Mouse (Mus musculus) heart, adult 10 weeks (tissue): Measurements from ENCODE around the gene Arhgef11. TPM values are rescaled to one million over a fixed set of nuclear protein-coding genes. Genes with fewer than 3 reads are reported as not detected.

ENCODE experiments used
- polyA plus RNA-seq: library from polyadenylated mRNA; stranded (reverse); fragments of 350-450 nt; fragmentation: Illumina TruSeq; extraction: RNeasy Lipid Tissue Mini Kit (QIAGEN cat#74804); gene quantifications from one replicate; pipeline ENCODE4 v1.2.3, GENCODE M21; 2014; ENCODE audit warnings: low read depth, low replicate concordance

Arhgef11 gene
- 16.4 TPM for polyA plus RNA-seq

DNA sequence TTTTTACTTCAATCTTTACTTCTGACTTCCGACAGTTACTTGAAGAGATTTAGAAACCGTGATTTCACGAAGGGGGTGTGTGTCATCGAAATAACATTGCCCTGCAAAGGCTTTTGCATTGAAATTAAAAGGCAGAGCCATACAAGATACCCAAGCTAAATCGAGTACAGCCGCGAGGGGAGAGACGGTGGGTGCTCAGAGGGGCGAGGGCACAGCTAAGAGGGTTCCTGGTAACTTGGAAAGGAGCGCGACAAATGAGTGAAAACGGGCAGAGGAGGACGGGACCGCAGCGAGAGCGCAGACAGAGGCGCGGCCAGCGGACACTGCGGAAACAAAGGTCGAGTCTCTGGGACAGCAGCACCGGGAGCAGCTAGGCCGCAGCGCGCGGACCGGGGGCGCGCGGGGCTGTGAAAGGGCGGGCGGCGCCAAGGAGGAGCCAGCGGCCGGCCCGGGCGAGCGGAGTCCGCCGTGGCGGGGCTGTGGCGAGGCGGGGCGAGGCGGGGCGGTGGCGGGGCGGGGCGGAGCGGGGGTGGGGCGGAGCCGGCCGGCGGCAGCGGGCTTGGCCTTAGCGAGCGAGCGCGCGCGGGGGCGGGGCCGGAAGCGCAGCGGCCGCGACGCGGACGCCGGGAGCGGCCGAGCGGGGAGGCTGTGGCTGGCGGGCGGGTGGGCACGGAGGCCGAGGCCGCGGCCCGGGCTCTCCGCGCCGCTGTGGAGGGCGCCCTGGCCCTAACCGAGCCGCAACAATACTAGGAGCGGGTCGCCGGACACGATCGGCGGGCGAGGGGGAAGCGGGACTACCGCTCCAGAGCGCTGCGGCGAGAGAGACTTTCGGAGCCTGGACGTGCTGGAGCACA is at the start of gene Arhgef11:
TSS of gene Arhgef11 (plus strand) at position 603 of the 854 bp plus-strand sequence.

GRCm38 (mm10) chr3:87748431-87748830 is 131.1 kb downstream of the Arhgef11 start, which contains the start of gene Lrrc71:
Gene Lrrc71 (minus strand): TSS chr3:87748625.

Other genes with a start within 250 kb of the Arhgef11 start
- gene Fcrl1, start 241.2 kb upstream of the Arhgef11 start, polyA plus RNA-seq, result 0.34 TPM
- not detected for gene Fcrl5, start 181.8 kb upstream of the Arhgef11 start, polyA plus RNA-seq
- 15.7 TPM for gene Etv3, start 92.2 kb upstream of the Arhgef11 start, polyA plus RNA-seq
- 0.37 TPM for gene Lrrc71, start 131.1 kb downstream of the Arhgef11 start, polyA plus RNA-seq
- 0.16 TPM for gene Ntrk1, start 177.6 kb downstream of the Arhgef11 start, polyA plus RNA-seq
- gene Insrr, start 179.4 kb downstream of the Arhgef11 start, polyA plus RNA-seq, result not detected
- 18.5 TPM for gene Pear1, start 206.7 kb downstream of the Arhgef11 start, polyA plus RNA-seq
- 0.18 TPM for gene Sh2d2a, start 229.2 kb downstream of the Arhgef11 start, polyA plus RNA-seq